Mouse (Mus musculus) liver, embryonic 14.5 days (tissue): ENCODE data around the gene Olfr70. TPM values are rescaled to one million over a fixed set of nuclear protein-coding genes. Genes with fewer than 3 reads are reported as not detected.

ENCODE experiments used
- ATAC-seq: fragments of 200-750 bp; cut with Nextera tagmentation; 2 replicates; pipeline ENCODE4 v1.8.0; 2017; ENCODE audit warnings: moderate number of reproducible peaks, mild to moderate bottlenecking, moderate library complexity; ENCODE audit not compliant: insufficient read depth
- DNase-seq, 3 experiments: peaks; one replicate each; pipeline ENCODE4 v3.0.0-alpha.2; 2012 to 2013; ENCODE audit warnings: low read depth in 3 of 3, low spot score in 3 of 3
- H3K27ac ChIP-seq: fragments of 300-500 bp; sonication (generic); 2 replicates; pipeline ENCODE4 v1.5.1; 2014; ENCODE audit warnings: moderate library complexity, mild to moderate bottlenecking, control low read depth, inconsistent platforms
- H3K27me3 ChIP-seq: fragments of 300-500 bp; sonication (generic); 2 replicates; pipeline ENCODE4 v1.6.1; 2014; ENCODE audit warnings: mild to moderate bottlenecking, low read length, moderate library complexity; ENCODE audit not compliant: control insufficient read depth, insufficient read depth
- H3K36me3 ChIP-seq: fragments of 300-500 bp; sonication (generic); replicated peaks from 2 replicates; pipeline ENCODE4 v1.6.1; 2014; ENCODE audit warnings: low read depth; ENCODE audit not compliant: control insufficient read depth, insufficient read depth
- H3K4me1 ChIP-seq, 2 experiments: fragments of 200-500 bp in 1 of 2; fragments of 300-500 bp in 1 of 2; sonication (generic) in 1 of 2; replicated peaks; 2 replicates each; pipeline ENCODE4 v1.6.1; 2012 to 2014; ENCODE audit warnings: antibody characterized with exemption in 1 of 2, inconsistent platforms in 1 of 2, low read length in 1 of 2; ENCODE audit not compliant: control insufficient read depth in 2 of 2, insufficient read depth in 2 of 2
- H3K4me2 ChIP-seq: fragments of 300-500 bp; sonication (generic); 2 replicates; pipeline ENCODE4 v1.6.1; 2014; ENCODE audit warnings: low read depth, mild to moderate bottlenecking, control low read depth, moderate library complexity
- H3K4me3 ChIP-seq, 2 experiments: fragments of 200-500 bp in 1 of 2; fragments of 300-500 bp in 1 of 2; sonication (generic) in 1 of 2; 2 replicates each; pipeline ENCODE4 v1.5.1; 2012 to 2014; ENCODE audit warnings: low read depth in 2 of 2, low read length in 2 of 2, mild to moderate bottlenecking in 2 of 2, control low read depth in 1 of 2, inconsistent platforms in 1 of 2, moderate library complexity in 1 of 2; ENCODE audit not compliant: insufficient read depth in 1 of 2
- H3K9ac ChIP-seq: fragments of 300-500 bp; sonication (generic); replicated peaks from 2 replicates; pipeline ENCODE4 v1.6.1; 2014; ENCODE audit warnings: mild to moderate bottlenecking, control low read depth, moderate library complexity
- H3K9me3 ChIP-seq: fragments of 300-500 bp; sonication (generic); 2 replicates; pipeline ENCODE4 v1.6.1; 2016; ENCODE audit warnings: low read length, mixed read lengths; ENCODE audit not compliant: control insufficient read depth
- CTCF ChIP-seq: IDR thresholded peaks from 2 replicates; pipeline ENCODE4 v1.5.1; 2016; ENCODE audit warnings: antibody characterized with exemption, low read depth, control low read depth
- EP300 ChIP-seq: IDR thresholded peaks from 2 replicates; pipeline ENCODE4 v1.6.1; 2016; ENCODE audit warnings: antibody characterized with exemption, low read depth
- WGBS: fragments of 180-500 bp; shearing (Covaris S2); extraction: QIAGEN DNeasy Blood & Tissue Kit; methylation state at CpG from one replicate; pipeline ENCODE4 v1.1.7; 2014; ENCODE audit not compliant: insufficient replicate concordance; 5-methylcytosine and 5-hydroxymethylcytosine counted together
- polyA plus RNA-seq, 2 experiments: library from polyadenylated mRNA; depleted of rRNA in 1 of 2; stranded (reverse) in 1 of 2; unstranded in 1 of 2; fragments of >200 nt; fragmentation: Nextera tagmentation in 1 of 2; extraction: Ambion mirVana in 1 of 2; gene quantifications; 2 replicates each; pipeline versions ENCODE4 v1.2.1 to v1.2.3; 2012 to 2014

The Olfr70 gene
- polyA plus RNA-seq, 2 experiments: not detected

DNA sequence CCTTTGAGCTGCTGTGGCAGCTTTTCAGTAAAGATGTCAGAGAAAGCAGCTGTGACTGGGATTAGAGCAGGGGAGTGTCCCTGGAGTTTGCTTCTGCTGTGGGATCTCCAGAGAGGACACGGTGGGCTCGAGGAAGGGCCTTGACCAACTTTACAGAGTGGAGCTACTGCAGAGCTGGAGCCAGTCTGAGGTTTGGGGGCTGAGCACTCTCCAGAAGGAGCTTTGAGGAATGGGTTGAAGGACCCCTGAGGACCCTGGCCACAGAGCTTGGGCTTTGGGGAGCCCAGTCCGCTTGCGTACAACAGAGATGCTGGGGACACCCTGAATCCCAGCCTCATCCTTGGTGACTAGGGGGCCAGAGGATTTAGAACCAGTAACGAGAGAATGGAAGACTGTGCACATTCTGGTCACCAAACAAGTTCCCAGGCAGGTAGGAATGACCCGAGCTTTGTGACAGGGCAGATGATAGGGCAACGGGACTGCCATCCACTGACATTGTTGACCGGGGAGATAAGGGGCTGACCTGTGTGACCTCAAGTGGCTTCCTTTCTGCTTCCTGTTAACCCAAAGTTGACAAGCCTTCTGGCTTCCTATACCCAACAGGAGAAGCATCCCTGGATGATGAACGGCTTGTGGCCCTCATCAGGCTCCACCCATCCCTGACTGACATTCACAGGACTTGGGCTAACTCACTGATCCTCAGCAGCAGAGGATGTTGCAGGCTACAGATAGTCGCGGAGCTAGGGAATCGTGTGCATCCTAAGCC, 25.8 kb upstream of the Olfr70 start:
- no peak for DNase-seq
- TF ChIP-seq EP300: no peak
- no peak for ATAC-seq
- Histone ChIP-seq H3K27me3 (no peaks in the 10 kb centered on the region), H3K4me1 (peaks cover 6 to 37% of the 10 kb centered on the region in 2 experiments; a peak in 3 of 4 replicates), H3K4me3 (no peak overlapping the region), H3K9ac (no peak overlapping the region), H3K27ac (no peak overlapping the region), H3K36me3 (no peaks in the 10 kb centered on the region), H3K9me3 (no peaks in the 10 kb centered on the region), H3K4me2 (no peak overlapping the region)
- whole genome bisulfite sequencing: 33% methylated on average over 12 of the region's 12 CpGs

DNA sequence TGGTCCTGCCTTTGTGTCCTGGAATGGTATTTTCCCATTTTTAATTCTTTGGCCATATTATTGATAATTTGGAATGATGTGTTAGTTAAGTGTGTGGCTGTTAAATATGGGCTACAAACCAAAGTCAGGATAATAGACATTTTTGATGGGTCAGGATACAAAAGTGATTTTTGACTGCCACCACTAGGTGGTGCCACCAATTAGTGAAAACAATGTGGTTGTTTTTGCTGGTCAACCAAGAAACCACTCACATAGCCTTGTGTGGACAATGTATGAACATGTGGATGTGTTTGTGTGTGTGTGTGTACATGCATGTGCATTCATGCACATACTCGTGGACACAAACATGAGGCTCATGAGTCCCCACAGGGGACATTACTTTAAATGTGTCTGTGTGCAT, 24.2 kb upstream of the Olfr70 start:
- Histone ChIP-seq H3K4me1 (peaks cover 4 to 26% of the 10 kb centered on the region in 2 experiments; a peak in 3 of 4 replicates), H3K4me3 (no peak overlapping the region), H3K4me2 (no peak overlapping the region), H3K9me3 (no peaks in the 10 kb centered on the region), H3K36me3 (no peaks in the 10 kb centered on the region), H3K9ac (no peak overlapping the region), H3K27me3 (no peaks in the 10 kb centered on the region), H3K27ac (no peak overlapping the region)
- no peak for ATAC-seq
- TF ChIP-seq CTCF (peak; percentile 62), EP300 (no peak)
- 3% methylated on average over 1 of the region's 1 CpGs for WGBS
- DNase-seq: no peak

- no peak for ATAC-seq
- H3K4me2 ChIP-seq: no peak overlapping the region
- H3K4me1 ChIP-seq: 0 out of 4 replicates have a peak, but pooled peaks cover 0 to 5% of the 10 kb centered on the region in 2 experiments
- H3K9me3 ChIP-seq: no peaks in the 10 kb centered on the region
- no peak overlapping the region for H3K4me3 ChIP-seq
- no peak for DNase-seq
- WGBS: 64% methylated on average over 4 of the region's 4 CpGs
- H3K36me3 ChIP-seq: no peaks in the 10 kb centered on the region
- TF ChIP-seq EP300 (no peak), CTCF (no peak)
- no peak overlapping the region for H3K9ac ChIP-seq
- H3K27me3 ChIP-seq: no peaks in the 10 kb centered on the region
- no peak overlapping the region for H3K27ac ChIP-seq
Observed at GRCm38 (mm10) chr4:43722191-43722590, 21.6 kb upstream of the Olfr70 start.

GRCm38 (mm10) chr4:43720491-43721228, 20.1 kb upstream of the Olfr70 start:
- no peak for ATAC-seq
- no peaks in the 10 kb centered on the region for H3K27me3 ChIP-seq
- no peak for DNase-seq
- H3K27ac ChIP-seq: no peak overlapping the region
- no peaks in the 10 kb centered on the region for H3K4me1 ChIP-seq
- H3K9me3 ChIP-seq: no peaks in the 10 kb centered on the region
- H3K4me3 ChIP-seq: no peak overlapping the region
- 46% methylated on average over 15 of the region's 16 CpGs for WGBS
- no peaks in the 10 kb centered on the region for H3K36me3 ChIP-seq
- H3K4me2 ChIP-seq: no peak overlapping the region
- TF ChIP-seq CTCF: no peak
- TF ChIP-seq EP300: no peak
- H3K9ac ChIP-seq: no peak overlapping the region

DNA sequence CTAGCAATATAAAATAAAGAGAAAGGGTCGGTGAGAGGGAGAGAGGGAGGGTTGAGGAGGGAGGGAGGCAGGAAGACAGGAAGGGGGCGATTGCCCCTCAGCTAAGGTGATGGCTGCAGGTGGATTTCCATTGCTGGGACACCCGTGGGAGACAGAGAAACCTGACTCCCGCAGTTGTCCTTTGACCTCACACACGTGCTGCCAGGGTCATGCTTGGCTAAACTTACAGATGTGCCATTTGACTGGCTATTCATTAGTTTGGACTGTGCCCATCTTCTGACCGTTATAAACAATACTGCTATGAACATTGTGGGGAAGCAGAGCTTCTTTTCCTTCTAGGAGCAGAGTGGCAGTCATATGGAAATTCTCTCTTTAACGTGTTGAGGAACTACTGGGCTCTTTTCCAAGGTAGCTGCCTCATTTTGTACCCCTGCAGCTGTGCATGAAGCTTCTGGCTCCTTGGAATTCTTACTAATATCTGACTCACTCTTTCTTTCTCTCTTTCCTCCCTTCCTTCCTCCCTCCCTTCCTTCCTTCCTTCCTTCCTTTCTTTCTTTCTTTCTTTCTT, 13.1 kb upstream of the Olfr70 start:
- Histone ChIP-seq H3K4me2 (no peak overlapping the region), H3K9ac (no peak overlapping the region), H3K4me1 (no peaks in the 10 kb centered on the region), H3K9me3 (no peaks in the 10 kb centered on the region), H3K27me3 (no peaks in the 10 kb centered on the region), H3K36me3 (no peaks in the 10 kb centered on the region), H3K4me3 (no peak overlapping the region), H3K27ac (no peak overlapping the region)
- DNase-seq (no peak), ATAC-seq (no peak)
- 27% methylated on average over 7 of the region's 7 CpGs for WGBS
- no peak for TF ChIP-seq EP300
- TF ChIP-seq CTCF: no peak
